Mouse (Mus musculus): ENCODE measurements around the gene Arnt. TPM values are rescaled to one million over a fixed set of nuclear protein-coding genes. Genes with fewer than 3 reads are reported as not detected.
"Not testable (repeated sequence)": the region's sequence is repeated elsewhere in the genome, so short reads cannot be mapped to it uniquely, and the experiment has no call there.

The Arnt gene
- 46.0 and 47.7 TPM in 2 replicates for polyA plus RNA-seq (2015; fragmentation: Nextera tagmentation; extraction: Ambion mirVana)

DNA sequence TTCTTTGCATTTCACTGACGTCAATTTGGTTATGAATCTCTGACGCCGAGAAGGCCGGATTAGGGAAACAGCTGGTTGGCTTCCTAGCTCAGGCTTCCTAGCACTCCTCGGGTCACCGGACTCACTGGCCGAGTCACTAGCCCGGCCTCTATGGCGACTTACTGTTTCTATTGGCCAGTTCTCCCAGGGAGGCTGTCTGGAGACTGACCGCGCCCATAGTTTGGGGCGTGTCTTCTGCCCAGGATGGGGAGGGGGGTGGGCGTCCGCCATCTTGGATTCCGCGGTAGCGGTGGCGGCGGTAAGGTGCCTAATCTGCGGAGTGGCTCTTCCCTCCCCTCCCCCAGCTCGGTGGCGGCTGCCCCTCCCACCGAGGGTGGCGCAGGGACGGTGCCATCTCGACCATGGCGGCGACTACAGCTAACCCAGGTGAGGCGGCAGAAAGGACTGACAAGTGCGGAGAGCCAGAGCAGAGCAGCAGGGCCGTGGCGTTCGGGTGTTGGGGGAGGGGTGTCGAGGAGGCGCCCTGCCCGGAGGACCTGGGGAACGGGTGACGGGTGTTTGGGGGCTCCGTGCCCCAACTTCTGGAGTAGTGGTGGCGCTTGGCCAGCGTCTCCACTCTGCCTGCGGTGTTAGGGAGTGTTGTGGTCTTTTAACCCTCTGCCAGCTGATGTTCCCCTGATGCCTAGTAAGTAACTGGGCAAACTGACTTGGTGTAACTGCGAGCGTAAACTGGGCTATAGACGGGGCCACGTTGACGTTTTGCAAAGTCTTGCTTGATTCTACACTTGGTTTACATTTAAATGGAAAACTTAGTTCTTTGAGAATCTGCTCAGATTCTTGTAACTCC is at the start of gene Arnt:
Gene Arnt, plus strand, starts transcription at position 253 of the 847 bp plus-strand sequence.
- ATAC-seq (ENCODE audit: low FRiP score, low TSS enrichment), result peak; percentile 100
- peak within 1 kb of the TSS; percentile 92 for H3K4me2 ChIP-seq (replicated peaks; ENCODE audit: low read depth, low read length)
- H3K9me3 ChIP-seq (ENCODE audit: low read length), result no peaks in the 10 kb centered on the region
- H3K4me3 ChIP-seq (ENCODE audit: low read length), result peak within 1 kb of the TSS; percentile 93
- H3K9ac ChIP-seq (replicated peaks; ENCODE audit: low read length), result peak within 1 kb of the TSS; percentile 89
- no peaks in the 10 kb centered on the region for H3K27me3 ChIP-seq (ENCODE audit: insufficient read depth, low read length)
- H3K4me1 ChIP-seq (ENCODE audit: insufficient read depth, low read length), result peaks cover 10% of the 10 kb centered on the region; the same call in 1 of the 2 replicates
- WGBS, result under 1% methylated on average over 46 of the region's 47 CpGs
- peaks cover 11% of the 10 kb centered on the region; the same call in 1 of the 2 replicates for H3K36me3 ChIP-seq (ENCODE audit: insufficient read depth, low read length)
- peak within 1 kb of the TSS; percentile 84 for H3K27ac ChIP-seq (ENCODE audit: low read length)

DNA sequence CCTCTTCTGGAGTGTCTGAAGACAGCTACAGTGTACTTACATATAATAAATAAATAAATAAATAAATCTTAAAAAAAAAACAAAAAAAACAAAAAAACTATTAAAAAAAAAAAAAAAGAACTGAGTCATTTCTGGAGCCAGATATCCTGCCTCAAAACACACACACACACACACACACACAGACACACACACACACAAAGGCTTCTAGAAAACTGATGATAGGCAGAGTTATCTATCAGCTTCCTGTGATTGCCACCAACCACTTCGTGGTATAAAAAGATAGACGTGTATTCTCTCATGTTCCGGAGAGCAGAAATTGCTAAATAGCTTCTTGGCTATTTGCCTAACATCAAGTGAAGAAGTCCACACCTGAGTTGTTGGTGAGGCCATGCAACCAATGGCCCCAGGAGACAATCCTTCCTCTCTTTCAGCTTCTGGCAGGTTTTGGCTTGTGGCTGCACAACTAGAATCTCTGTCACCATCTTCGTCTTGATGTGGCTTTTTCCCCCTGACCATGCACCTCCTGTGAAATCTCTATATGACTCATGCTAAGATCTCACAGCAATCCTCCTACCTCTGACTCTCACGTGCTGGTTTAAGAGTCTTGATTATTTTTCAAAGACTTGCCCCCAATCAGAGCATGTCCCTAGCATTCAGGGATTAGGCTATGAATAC is 48.6 kb upstream of the Arnt start:
- WGBS, result 84% methylated on average over 5 of the region's 5 CpGs

GRCm38 (mm10) chr3:95394385-95394784 is 39.8 kb upstream of the Arnt start:
- no peaks in the 10 kb centered on the region for H3K36me3 ChIP-seq (ENCODE audit: insufficient read depth, low read length)
- no peak overlapping the region for H3K4me2 ChIP-seq (replicated peaks; ENCODE audit: low read depth, low read length)
- no peak for ATAC-seq (ENCODE audit: low FRiP score, low TSS enrichment)
- H3K9ac ChIP-seq (replicated peaks; ENCODE audit: low read length), result no peak overlapping the region
- no peak overlapping the region for H3K27ac ChIP-seq (ENCODE audit: low read length)
- no peaks in the 10 kb centered on the region for H3K4me1 ChIP-seq (ENCODE audit: insufficient read depth, low read length)
- H3K9me3 ChIP-seq (ENCODE audit: low read length), result peaks cover 8% of the 10 kb centered on the region
- no peaks in the 10 kb centered on the region for H3K27me3 ChIP-seq (ENCODE audit: insufficient read depth, low read length)
- H3K4me3 ChIP-seq (ENCODE audit: low read length), result no peak overlapping the region
- WGBS, result 85% methylated on average over 4 of the region's 4 CpGs

More for the DNA sequence above, 48.6 kb upstream of the Arnt start:
- H3K9me3 ChIP-seq (ENCODE audit: low read length), result no peaks in the 10 kb centered on the region
- no peak for ATAC-seq (ENCODE audit: low FRiP score, low TSS enrichment)
- H3K36me3 ChIP-seq (ENCODE audit: insufficient read depth, low read length), result no peaks in the 10 kb centered on the region
- no peak overlapping the region for H3K4me3 ChIP-seq (ENCODE audit: low read length)
- no peak overlapping the region for H3K4me2 ChIP-seq (replicated peaks; ENCODE audit: low read depth, low read length)
- H3K27me3 ChIP-seq (ENCODE audit: insufficient read depth, low read length), result no peaks in the 10 kb centered on the region
- no peak overlapping the region for H3K9ac ChIP-seq (replicated peaks; ENCODE audit: low read length)
- no peaks in the 10 kb centered on the region for H3K4me1 ChIP-seq (ENCODE audit: insufficient read depth, low read length)
- no peak overlapping the region for H3K27ac ChIP-seq (ENCODE audit: low read length)

- Histone ChIP-seq H3K9ac (replicated peaks; ENCODE audit: low read length) (no peak within 1 kb of the TSS), H3K27ac (ENCODE audit: low read length) (no peak within 1 kb of the TSS), H3K4me2 (replicated peaks; ENCODE audit: low read depth, low read length) (no peak within 1 kb of the TSS), H3K27me3 (ENCODE audit: insufficient read depth, low read length) (no peaks in the 10 kb centered on the region), H3K4me1 (ENCODE audit: insufficient read depth, low read length) (no peaks in the 10 kb centered on the region), H3K4me3 (ENCODE audit: low read length) (no peak within 1 kb of the TSS), H3K36me3 (ENCODE audit: insufficient read depth, low read length) (no peaks in the 10 kb centered on the region), H3K9me3 (ENCODE audit: low read length) (no peaks in the 10 kb centered on the region)
- ATAC-seq (ENCODE audit: low FRiP score, low TSS enrichment), result no peak
- 91% methylated on average over 3 of the region's 3 CpGs for whole genome bisulfite sequencing
Observed at GRCm38 (mm10) chr3:95402741-95403140, 31.4 kb upstream of the Arnt start, which contains the start of gene 4930558C23Rik. Gene 4930558C23Rik (minus strand): TSS chr3:95402841.

- H3K4me1 ChIP-seq (ENCODE audit: insufficient read depth, low read length), result no peaks in the 10 kb centered on the region
- H3K9me3 ChIP-seq (ENCODE audit: low read length), result no peaks in the 10 kb centered on the region
- ATAC-seq (ENCODE audit: low FRiP score, low TSS enrichment), result no peak
- H3K4me3 ChIP-seq (ENCODE audit: low read length), result no peak overlapping the region
- no peak overlapping the region for H3K4me2 ChIP-seq (replicated peaks; ENCODE audit: low read depth, low read length)
- H3K27me3 ChIP-seq (ENCODE audit: insufficient read depth, low read length), result no peaks in the 10 kb centered on the region
- WGBS, result 79% methylated on average over 1 of the region's 1 CpGs
- H3K27ac ChIP-seq (ENCODE audit: low read length), result no peak overlapping the region
- H3K9ac ChIP-seq (replicated peaks; ENCODE audit: low read length), result no peak overlapping the region
- H3K36me3 ChIP-seq (ENCODE audit: insufficient read depth, low read length), result no peaks in the 10 kb centered on the region
Observed at GRCm38 (mm10) chr3:95407728-95408127, 26.5 kb upstream of the Arnt start.

DNA sequence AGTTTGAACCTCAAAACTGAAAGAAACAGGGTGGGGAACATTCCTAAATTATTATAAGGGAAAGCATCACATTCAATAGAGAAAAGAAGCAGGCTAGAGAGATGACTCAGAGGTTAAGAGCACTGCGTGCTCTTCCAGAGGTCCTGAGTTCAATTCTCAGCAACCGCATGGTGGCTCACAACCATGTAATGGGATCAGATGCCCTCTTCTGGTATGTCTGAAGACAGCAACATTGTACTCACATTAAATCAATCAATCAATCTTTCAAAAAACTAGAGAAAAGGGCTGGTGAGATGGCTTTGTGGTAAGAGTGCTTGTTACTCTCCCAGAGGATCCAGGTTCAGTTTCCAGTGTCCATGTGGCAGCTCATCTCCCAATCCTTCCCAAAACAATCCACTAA is 25.3 kb upstream of the Arnt start:
- no peaks in the 10 kb centered on the region for H3K9me3 ChIP-seq (ENCODE audit: low read length)
- ATAC-seq (ENCODE audit: low FRiP score, low TSS enrichment), result no peak
- H3K36me3 ChIP-seq (ENCODE audit: insufficient read depth, low read length), result no peaks in the 10 kb centered on the region
- no peaks in the 10 kb centered on the region for H3K27me3 ChIP-seq (ENCODE audit: insufficient read depth, low read length)
- no peak overlapping the region for H3K4me3 ChIP-seq (ENCODE audit: low read length)
- no peaks in the 10 kb centered on the region for H3K4me1 ChIP-seq (ENCODE audit: insufficient read depth, low read length)
- no peak overlapping the region for H3K4me2 ChIP-seq (replicated peaks; ENCODE audit: low read depth, low read length)
- H3K27ac ChIP-seq (ENCODE audit: low read length), result no peak overlapping the region
- H3K9ac ChIP-seq (replicated peaks; ENCODE audit: low read length), result no peak overlapping the region
- WGBS, result 100% methylated on average over 2 of the region's 2 CpGs

DNA sequence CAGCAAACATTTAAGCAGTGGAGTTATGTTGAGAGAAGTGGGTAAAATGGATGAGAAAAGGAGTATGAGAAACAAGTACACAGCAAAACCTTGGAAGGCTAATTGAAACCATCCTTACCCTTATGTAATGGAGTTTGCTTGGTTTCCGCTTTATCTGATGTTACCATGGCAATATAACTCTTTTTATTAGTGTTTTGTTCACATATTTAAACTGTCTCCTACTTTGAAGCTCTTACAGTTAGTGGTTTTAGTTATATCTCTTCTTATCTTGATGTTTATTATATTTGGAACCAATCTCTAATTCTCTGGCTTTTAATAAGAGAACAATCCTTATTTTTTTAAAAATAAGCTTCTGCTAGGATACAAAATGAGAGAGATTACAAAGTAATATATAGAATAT is 21.9 kb upstream of the Arnt start:
- ATAC-seq (ENCODE audit: low FRiP score, low TSS enrichment), result no peak

GRCm38 (mm10) chr3:95417866-95418265 is 16.3 kb upstream of the Arnt start:
- Histone ChIP-seq H3K27ac (ENCODE audit: low read length) (no peak overlapping the region), H3K9ac (replicated peaks; ENCODE audit: low read length) (no peak overlapping the region), H3K4me3 (ENCODE audit: low read length) (no peak overlapping the region), H3K9me3 (ENCODE audit: low read length) (peaks cover 27% of the 10 kb centered on the region), H3K4me1 (ENCODE audit: insufficient read depth, low read length) (no peaks in the 10 kb centered on the region), H3K36me3 (ENCODE audit: insufficient read depth, low read length) (no peaks in the 10 kb centered on the region), H3K4me2 (replicated peaks; ENCODE audit: low read depth, low read length) (no peak overlapping the region), H3K27me3 (ENCODE audit: insufficient read depth, low read length) (no peaks in the 10 kb centered on the region)
- no peak for ATAC-seq (ENCODE audit: low FRiP score, low TSS enrichment)
- 95% methylated on average over 6 of the region's 6 CpGs for WGBS

More for the DNA sequence above, 21.9 kb upstream of the Arnt start:
- Histone ChIP-seq H3K36me3 (ENCODE audit: insufficient read depth, low read length) (no peaks in the 10 kb centered on the region), H3K9ac (replicated peaks; ENCODE audit: low read length) (no peak overlapping the region), H3K4me1 (ENCODE audit: insufficient read depth, low read length) (no peaks in the 10 kb centered on the region), H3K27ac (ENCODE audit: low read length) (no peak overlapping the region), H3K4me3 (ENCODE audit: low read length) (no peak overlapping the region), H3K27me3 (ENCODE audit: insufficient read depth, low read length) (no peaks in the 10 kb centered on the region), H3K9me3 (ENCODE audit: low read length) (no peaks in the 10 kb centered on the region), H3K4me2 (replicated peaks; ENCODE audit: low read depth, low read length) (no peak overlapping the region)
- WGBS, result 84% methylated on average over 1 of the region's 1 CpGs

- H3K36me3 ChIP-seq (ENCODE audit: insufficient read depth, low read length); H3K4me3 ChIP-seq (ENCODE audit: low read length); H3K4me2 ChIP-seq (replicated peaks; ENCODE audit: low read depth, low read length); ATAC-seq (ENCODE audit: low FRiP score, low TSS enrichment); H3K27ac ChIP-seq (ENCODE audit: low read length); H3K27me3 ChIP-seq (ENCODE audit: insufficient read depth, low read length); H3K9ac ChIP-seq (replicated peaks; ENCODE audit: low read length); H3K4me1 ChIP-seq (ENCODE audit: insufficient read depth, low read length): not testable (repeated sequence)
- WGBS, result 87% methylated on average over 5 of the region's 5 CpGs
- H3K9me3 ChIP-seq (ENCODE audit: low read length), result peaks cover 14% of the 10 kb centered on the region
Observed at GRCm38 (mm10) chr3:95426476-95426875, 7.7 kb upstream of the Arnt start.

Data from kidney, embryonic 16.5 days (tissue).